Mouse (Mus musculus): Measurements from ENCODE around the gene Ncapg2. TPM values are rescaled to one million over a fixed set of nuclear protein-coding genes. Genes with fewer than 3 reads are reported as not detected.

Ncapg2 gene
- total and polyA plus RNA-seq, 3 experiments, result 89.3 to 102 (median 95.2) TPM

DNA sequence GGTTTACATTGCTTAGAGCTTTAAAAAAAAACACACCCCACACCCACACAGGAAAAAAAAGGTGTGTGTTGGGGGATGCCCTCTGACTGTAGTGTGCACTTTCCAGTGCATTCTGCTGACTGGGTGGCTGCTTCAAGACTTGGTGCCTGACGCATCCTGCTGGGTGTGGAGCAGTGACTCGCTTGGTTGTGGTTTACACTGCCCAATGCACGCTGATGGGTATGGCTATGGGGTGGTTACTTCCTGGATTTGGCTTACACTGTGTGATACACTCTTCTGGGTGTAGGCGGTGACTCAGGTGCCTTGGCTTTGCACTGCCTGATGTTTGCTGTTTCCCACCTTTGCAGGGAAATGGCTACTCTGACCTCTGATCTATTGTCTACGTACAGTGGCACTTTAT is 61.8 kb downstream of the Ncapg2 start:
- H3K4me1 ChIP-seq (ENCODE audit: control insufficient read depth in 1 of 2, insufficient read depth in 2 of 2, low read length in 2 of 2), result peaks cover 6 to 7% of the 10 kb centered on the region in 2 experiments
- H3K9ac ChIP-seq (ENCODE audit: control insufficient read depth, low read depth, low read length, poor library complexity, severe bottlenecking), result no peak overlapping the region
- H3K79me2 ChIP-seq (ENCODE audit: control insufficient read depth, insufficient read depth, low read length, poor library complexity), result no peaks in the 10 kb centered on the region
- H3K36me3 ChIP-seq (ENCODE audit: control insufficient read depth in 1 of 2, insufficient read depth in 2 of 2, low read length in 2 of 2), result peaks cover 7 to 10% of the 10 kb centered on the region in 2 experiments
- peak; percentile 67 for DNase-seq (ENCODE audit: low read depth, low spot score)
- H3K27me3 ChIP-seq (ENCODE audit: control insufficient read depth in 1 of 2, insufficient read depth in 2 of 2, low read length in 2 of 2), result no peaks in the 10 kb centered on the region
- no peak overlapping the region for H3K27ac ChIP-seq (ENCODE audit: control insufficient read depth, low read depth, low read length)
- H3K4me3 ChIP-seq (ENCODE audit: control insufficient read depth in 1 of 2, insufficient read depth in 1 of 2, low read depth in 2 of 2, low read length in 2 of 2), result no peak overlapping the region
- no peaks in the 10 kb centered on the region for H3K9me3 ChIP-seq (replicated peaks; ENCODE audit: insufficient read depth, low read length)
- TF ChIP-seq POLR2AphosphoS5 (IDR thresholded peaks at IDR 0.05; ENCODE audit: borderline replicate concordance, low read depth, low read length) (peak; percentile 46; the same call in 1 of the 2 replicates), USF1 (IDR thresholded peaks at IDR 0.05; ENCODE audit: low read depth, low read length) (no peak), ZNF384 (IDR thresholded peaks at IDR 0.05; ENCODE audit: low read depth, low read length) (no peak)

DNA sequence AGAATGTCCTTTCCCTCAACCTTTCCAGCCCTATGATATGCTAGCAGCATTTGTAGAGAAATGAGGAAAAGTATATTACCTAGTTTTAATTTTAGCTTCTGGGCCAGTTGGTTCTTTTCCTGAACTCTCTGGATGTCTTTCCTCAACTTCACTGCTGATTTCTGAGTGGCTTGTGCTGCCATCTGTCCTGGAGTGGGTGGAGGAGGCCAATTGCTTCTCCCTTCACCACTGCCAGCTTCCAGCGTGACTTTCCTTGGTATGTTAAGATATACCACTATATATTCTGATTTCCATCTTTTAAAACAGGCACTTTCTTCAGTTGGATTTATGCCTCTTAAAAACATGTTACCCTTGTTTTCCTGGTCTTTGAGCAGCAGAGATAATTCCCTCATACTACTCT is 63.1 kb downstream of the Ncapg2 start:
- H3K9ac ChIP-seq (ENCODE audit: control insufficient read depth, low read depth, low read length, poor library complexity, severe bottlenecking), result no peak overlapping the region
- no peak overlapping the region for H3K27ac ChIP-seq (ENCODE audit: control insufficient read depth, low read depth, low read length)
- H3K4me1 ChIP-seq (ENCODE audit: control insufficient read depth in 1 of 2, insufficient read depth in 2 of 2, low read length in 2 of 2), result peaks cover 6 to 7% of the 10 kb centered on the region in 2 experiments
- TF ChIP-seq MEF2A (IDR thresholded peaks at IDR 0.05; ENCODE audit: extremely low read depth, insufficient replicate concordance, low read depth, low read length, poor library complexity, severe bottlenecking) (no peak), MYB (IDR thresholded peaks at IDR 0.05; ENCODE audit: low read depth, low read length) (0 out of 2 replicates have a peak, but pooled peaks have one; percentile 4)
- peaks cover 5 to 7% of the 10 kb centered on the region in 2 experiments for H3K36me3 ChIP-seq (ENCODE audit: control insufficient read depth in 1 of 2, insufficient read depth in 2 of 2, low read length in 2 of 2)
- H3K79me2 ChIP-seq (ENCODE audit: control insufficient read depth, insufficient read depth, low read length, poor library complexity), result no peaks in the 10 kb centered on the region
- H3K27me3 ChIP-seq (ENCODE audit: control insufficient read depth in 1 of 2, insufficient read depth in 2 of 2, low read length in 2 of 2), result no peaks in the 10 kb centered on the region
- no peaks in the 10 kb centered on the region for H3K9me3 ChIP-seq (replicated peaks; ENCODE audit: insufficient read depth, low read length)
- no peak overlapping the region for H3K4me3 ChIP-seq (ENCODE audit: control insufficient read depth in 1 of 2, insufficient read depth in 1 of 2, low read depth in 2 of 2, low read length in 2 of 2)
- DNase-seq (ENCODE audit: low read depth, low spot score), result no peak

DNA sequence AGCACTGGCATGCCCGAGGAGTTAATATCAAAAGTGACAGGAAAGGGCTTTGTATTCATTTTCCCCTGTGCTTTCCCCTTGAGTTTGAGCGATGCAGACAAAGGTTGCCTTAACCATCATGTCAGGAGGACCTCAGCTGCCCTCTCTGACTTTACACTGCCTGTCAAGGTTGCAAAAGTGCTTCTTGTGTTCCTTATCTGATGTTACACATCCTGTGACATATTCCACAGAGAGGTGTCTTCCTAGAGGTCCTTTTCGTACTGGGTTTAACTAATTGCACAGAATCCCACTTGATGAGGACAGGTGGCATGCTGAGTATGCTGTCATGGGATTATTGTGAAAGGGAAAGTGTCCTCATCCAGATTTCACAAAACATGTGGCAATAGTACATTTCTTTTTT is 63.9 kb downstream of the Ncapg2 start:
- no peaks in the 10 kb centered on the region for H3K79me2 ChIP-seq (ENCODE audit: control insufficient read depth, insufficient read depth, low read length, poor library complexity)
- peaks cover 2 to 14% of the 10 kb centered on the region in 2 experiments for H3K36me3 ChIP-seq (ENCODE audit: control insufficient read depth in 1 of 2, insufficient read depth in 2 of 2, low read length in 2 of 2)
- TF ChIP-seq ZC3H11A (IDR thresholded peaks at IDR 0.05; ENCODE audit: low read depth, low read length) (no peak), GATA1 (IDR thresholded peaks at IDR 0.05; ENCODE audit: low read depth, low read length) (peak; percentile 55)
- H3K4me3 ChIP-seq (ENCODE audit: control insufficient read depth in 1 of 2, insufficient read depth in 1 of 2, low read depth in 2 of 2, low read length in 2 of 2), result no peak overlapping the region
- H3K9me3 ChIP-seq (replicated peaks; ENCODE audit: insufficient read depth, low read length), result no peaks in the 10 kb centered on the region
- no peak overlapping the region for H3K9ac ChIP-seq (ENCODE audit: control insufficient read depth, low read depth, low read length, poor library complexity, severe bottlenecking)
- peak; percentile 48 for DNase-seq (ENCODE audit: low read depth, low spot score)
- no peaks in the 10 kb centered on the region for H3K27me3 ChIP-seq (ENCODE audit: control insufficient read depth in 1 of 2, insufficient read depth in 2 of 2, low read length in 2 of 2)
- no peak overlapping the region for H3K27ac ChIP-seq (ENCODE audit: control insufficient read depth, low read depth, low read length)
- H3K4me1 ChIP-seq (ENCODE audit: control insufficient read depth in 1 of 2, insufficient read depth in 2 of 2, low read length in 2 of 2), result peaks cover 8% of the 10 kb centered on the region in 2 experiments

DNA sequence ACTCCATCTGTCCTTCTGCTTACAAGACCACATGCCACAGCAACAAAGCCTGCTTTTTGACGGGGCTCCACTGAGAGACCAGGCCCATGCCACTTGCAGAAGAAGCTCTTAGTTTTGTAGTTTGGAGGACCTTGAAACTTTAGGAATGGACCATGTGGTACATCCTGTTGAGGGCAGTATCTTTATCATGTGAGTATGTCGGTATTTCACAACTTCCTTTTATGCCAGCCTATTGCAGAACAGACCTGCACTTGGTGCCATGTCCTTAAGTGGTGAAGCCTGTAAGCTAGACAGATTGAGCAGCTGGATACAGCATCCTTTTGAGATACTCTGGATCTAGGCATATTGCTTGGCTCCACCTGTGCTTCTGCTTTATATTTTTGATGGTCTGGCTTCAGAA is 68.1 kb downstream of the Ncapg2 start:
- Histone ChIP-seq H3K79me2 (ENCODE audit: control insufficient read depth, insufficient read depth, low read length, poor library complexity) (no peaks in the 10 kb centered on the region), H3K27ac (ENCODE audit: control insufficient read depth, low read depth, low read length) (no peak overlapping the region), H3K4me3 (ENCODE audit: control insufficient read depth in 1 of 2, insufficient read depth in 1 of 2, low read depth in 2 of 2, low read length in 2 of 2) (no peak overlapping the region), H3K36me3 (ENCODE audit: control insufficient read depth in 1 of 2, insufficient read depth in 2 of 2, low read length in 2 of 2) (peaks cover 0 to 18% of the 10 kb centered on the region in 2 experiments; a peak in 2 of 4 replicates), H3K9ac (ENCODE audit: control insufficient read depth, low read depth, low read length, poor library complexity, severe bottlenecking) (no peak overlapping the region), H3K4me1 (ENCODE audit: control insufficient read depth in 1 of 2, insufficient read depth in 2 of 2, low read length in 2 of 2) (peaks cover 13 to 15% of the 10 kb centered on the region in 2 experiments), H3K27me3 (ENCODE audit: control insufficient read depth in 1 of 2, insufficient read depth in 2 of 2, low read length in 2 of 2) (no peaks in the 10 kb centered on the region), H3K9me3 (replicated peaks; ENCODE audit: insufficient read depth, low read length) (no peaks in the 10 kb centered on the region)
- peak; percentile 44 for DNase-seq (ENCODE audit: low read depth, low spot score)
- 0 out of 2 replicates have a peak, but pooled peaks have one; percentile 10 for TF ChIP-seq JUND (IDR thresholded peaks at IDR 0.05; ENCODE audit: low read depth, low read length)
- no peak for TF ChIP-seq POLR2AphosphoS5 (IDR thresholded peaks at IDR 0.05; ENCODE audit: borderline replicate concordance, low read depth, low read length)
- TF ChIP-seq GABPA (IDR thresholded peaks at IDR 0.05; ENCODE audit: low read depth, low read length), result no peak
- peak; percentile 63; the same call in 1 of the 2 replicates for TF ChIP-seq MAX (IDR thresholded peaks at IDR 0.05; ENCODE audit: low read length)
- 0 out of 2 replicates have a peak, but pooled peaks have one; percentile 12 for TF ChIP-seq RCOR1 (IDR thresholded peaks at IDR 0.05; ENCODE audit: low read depth, low read length)

Data from MEL (cell line).